Mouse (Mus musculus): ENCODE results near the gene Mical3. TPM values are rescaled to one million over a fixed set of nuclear protein-coding genes. Genes with fewer than 3 reads are reported as not detected.
"Not testable (repeated sequence)": the region's sequence is repeated elsewhere in the genome, so short reads cannot be mapped to it uniquely, and the experiment has no call there.

The Mical3 gene
- polyA plus RNA-seq, 1 experiment from 2014 or later: 51.7 TPM

DNA sequence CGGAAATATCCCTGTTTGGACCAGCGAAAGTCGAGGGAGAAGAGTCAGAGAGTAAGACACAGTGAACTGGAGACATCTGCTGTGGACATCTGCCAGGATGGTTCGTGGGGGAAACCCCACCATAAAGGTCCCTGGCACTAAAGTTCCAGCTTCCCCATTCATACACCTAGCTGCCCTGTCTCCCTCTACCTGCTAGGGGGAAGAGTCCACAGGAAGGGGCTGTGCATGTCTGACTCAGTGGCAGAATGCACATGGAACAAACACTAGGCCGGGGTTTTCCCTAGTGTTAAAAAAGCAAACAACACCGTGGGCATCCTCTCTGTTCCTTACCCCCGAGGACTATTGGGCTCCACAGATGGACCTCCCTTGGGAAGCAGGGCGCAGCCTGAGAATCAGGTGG is 217.0 kb downstream of the Mical3 start:
- H3K9ac ChIP-seq (replicated peaks; ENCODE audit: low read length): no peak overlapping the region
- no peaks in the 10 kb centered on the region for H3K27me3 ChIP-seq (ENCODE audit: control insufficient read depth, insufficient read depth, low read length)
- DNase-seq: no peak
- H3K4me3 ChIP-seq (replicated peaks; ENCODE audit: low read depth, low read length): no peak overlapping the region
- WGBS: 90% methylated on average over 8 of the region's 8 CpGs
- H3K27ac ChIP-seq (replicated peaks; ENCODE audit: low read depth, low read length): no peak overlapping the region
- H3K4me1 ChIP-seq (ENCODE audit: control insufficient read depth, insufficient read depth, low read length): peaks cover 4% of the 10 kb centered on the region
- H3K36me3 ChIP-seq (ENCODE audit: control insufficient read depth, insufficient read depth, low read length): no peaks in the 10 kb centered on the region
- no peak for ATAC-seq (ENCODE audit: low FRiP score, low TSS enrichment)
- no peak overlapping the region for H3K4me2 ChIP-seq (ENCODE audit: low read length)
- H3K9me3 ChIP-seq (ENCODE audit: control insufficient read depth, low read length): no peaks in the 10 kb centered on the region

DNA sequence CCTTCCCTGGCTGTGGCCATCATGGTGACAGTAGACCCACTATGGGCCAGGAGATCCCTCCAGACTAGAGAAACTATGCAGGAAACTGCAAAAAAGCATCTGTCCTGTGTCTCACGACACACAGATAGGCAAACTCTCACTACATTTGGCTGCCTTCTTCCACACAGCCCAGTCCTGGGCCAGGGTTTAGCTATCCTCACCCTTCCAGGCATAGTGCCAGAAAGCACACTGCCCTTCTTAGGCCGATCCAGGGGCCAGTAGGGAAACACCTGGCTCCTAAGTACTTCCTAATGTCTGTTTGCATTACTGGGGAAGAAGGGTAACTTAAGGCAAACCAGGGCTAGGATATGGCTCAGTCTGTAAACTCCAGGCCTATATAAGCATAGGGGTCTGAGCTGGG is 217.9 kb downstream of the Mical3 start:
- ATAC-seq (ENCODE audit: low FRiP score, low TSS enrichment) (no peak), DNase-seq (no peak)
- 83% methylated on average over 2 of the region's 2 CpGs for WGBS
- no peak overlapping the region for H3K4me2 ChIP-seq (ENCODE audit: low read length)
- peaks cover 4% of the 10 kb centered on the region for H3K4me1 ChIP-seq (ENCODE audit: control insufficient read depth, insufficient read depth, low read length)
- H3K9ac ChIP-seq (replicated peaks; ENCODE audit: low read length): no peak overlapping the region
- H3K27ac ChIP-seq (replicated peaks; ENCODE audit: low read depth, low read length): no peak overlapping the region
- no peak overlapping the region for H3K4me3 ChIP-seq (replicated peaks; ENCODE audit: low read depth, low read length)
- no peaks in the 10 kb centered on the region for H3K27me3 ChIP-seq (ENCODE audit: control insufficient read depth, insufficient read depth, low read length)
- H3K36me3 ChIP-seq (ENCODE audit: control insufficient read depth, insufficient read depth, low read length): no peaks in the 10 kb centered on the region
- no peaks in the 10 kb centered on the region for H3K9me3 ChIP-seq (ENCODE audit: control insufficient read depth, low read length)

DNA sequence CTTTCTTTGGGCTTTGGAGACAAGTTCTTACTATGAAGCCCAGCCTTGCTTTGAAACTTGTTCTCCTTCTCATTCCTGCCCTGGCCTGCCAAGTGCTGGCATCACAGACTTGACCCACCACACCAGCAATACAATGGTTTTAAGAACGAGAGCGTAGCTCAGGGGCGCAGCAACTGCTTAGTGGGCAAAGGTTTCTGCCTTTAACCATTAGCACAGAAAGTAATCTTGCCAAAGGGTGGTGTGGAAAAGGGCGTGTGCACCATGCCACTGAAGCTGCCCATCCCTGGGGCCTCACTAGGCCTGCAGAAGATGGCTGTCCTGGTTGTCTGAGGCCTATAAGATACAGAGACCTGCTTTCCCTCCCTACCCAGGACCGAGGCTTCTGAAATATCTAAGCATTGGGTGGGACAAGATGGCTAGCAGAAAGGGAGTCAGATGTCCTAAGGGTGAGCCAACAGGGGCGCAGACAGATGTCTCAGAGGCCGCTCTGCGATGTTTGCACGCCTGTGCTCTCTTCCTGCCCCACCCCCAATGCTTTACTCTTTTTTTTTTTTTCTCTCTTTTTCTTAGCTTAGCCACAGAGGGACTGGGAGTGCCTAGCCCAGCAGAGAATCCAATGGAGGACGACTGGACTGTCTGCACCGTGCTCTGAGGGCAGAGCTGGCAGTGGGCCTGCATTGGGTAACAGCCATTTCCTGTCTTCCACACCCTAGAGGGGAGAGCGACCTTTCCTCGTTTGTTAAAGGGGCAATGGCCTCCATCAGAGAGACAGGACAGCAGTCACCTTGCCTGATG is 219.4 kb downstream of the Mical3 start:
- H3K9me3 ChIP-seq (ENCODE audit: control insufficient read depth, low read length): no peaks in the 10 kb centered on the region
- H3K4me2 ChIP-seq (ENCODE audit: low read length): no peak overlapping the region
- ATAC-seq (ENCODE audit: low FRiP score, low TSS enrichment): no peak
- peaks cover 4% of the 10 kb centered on the region for H3K4me1 ChIP-seq (ENCODE audit: control insufficient read depth, insufficient read depth, low read length)
- H3K9ac ChIP-seq (replicated peaks; ENCODE audit: low read length): no peak overlapping the region
- no peaks in the 10 kb centered on the region for H3K36me3 ChIP-seq (ENCODE audit: control insufficient read depth, insufficient read depth, low read length)
- no peak for DNase-seq
- no peak overlapping the region for H3K4me3 ChIP-seq (replicated peaks; ENCODE audit: low read depth, low read length)
- H3K27me3 ChIP-seq (ENCODE audit: control insufficient read depth, insufficient read depth, low read length): no peaks in the 10 kb centered on the region
- WGBS: 82% methylated on average over 13 of the region's 13 CpGs
- H3K27ac ChIP-seq (replicated peaks; ENCODE audit: low read depth, low read length): no peak overlapping the region

DNA sequence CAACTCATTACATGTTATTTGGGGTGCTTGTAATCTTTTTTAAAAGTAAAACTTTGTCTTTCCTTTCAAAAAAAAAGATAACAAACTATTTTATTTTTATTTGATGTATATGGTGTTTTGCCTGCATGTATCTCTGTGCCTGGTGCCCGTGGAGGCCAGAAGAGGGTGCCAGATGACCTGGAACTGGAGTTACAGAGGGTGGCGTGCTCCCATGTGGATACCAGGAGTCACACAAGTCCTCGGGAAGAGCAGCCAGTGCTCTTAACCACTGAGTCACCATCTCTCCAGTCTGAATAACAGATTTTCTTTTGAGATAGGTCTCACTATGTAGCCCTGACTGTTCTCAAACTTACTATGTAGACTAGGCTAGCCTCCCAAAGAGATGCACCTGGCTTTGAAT is 221.3 kb downstream of the Mical3 start:
- ATAC-seq (ENCODE audit: low FRiP score, low TSS enrichment): no peak
- no peak for DNase-seq
- WGBS: 85% methylated on average over 3 of the region's 3 CpGs

DNA sequence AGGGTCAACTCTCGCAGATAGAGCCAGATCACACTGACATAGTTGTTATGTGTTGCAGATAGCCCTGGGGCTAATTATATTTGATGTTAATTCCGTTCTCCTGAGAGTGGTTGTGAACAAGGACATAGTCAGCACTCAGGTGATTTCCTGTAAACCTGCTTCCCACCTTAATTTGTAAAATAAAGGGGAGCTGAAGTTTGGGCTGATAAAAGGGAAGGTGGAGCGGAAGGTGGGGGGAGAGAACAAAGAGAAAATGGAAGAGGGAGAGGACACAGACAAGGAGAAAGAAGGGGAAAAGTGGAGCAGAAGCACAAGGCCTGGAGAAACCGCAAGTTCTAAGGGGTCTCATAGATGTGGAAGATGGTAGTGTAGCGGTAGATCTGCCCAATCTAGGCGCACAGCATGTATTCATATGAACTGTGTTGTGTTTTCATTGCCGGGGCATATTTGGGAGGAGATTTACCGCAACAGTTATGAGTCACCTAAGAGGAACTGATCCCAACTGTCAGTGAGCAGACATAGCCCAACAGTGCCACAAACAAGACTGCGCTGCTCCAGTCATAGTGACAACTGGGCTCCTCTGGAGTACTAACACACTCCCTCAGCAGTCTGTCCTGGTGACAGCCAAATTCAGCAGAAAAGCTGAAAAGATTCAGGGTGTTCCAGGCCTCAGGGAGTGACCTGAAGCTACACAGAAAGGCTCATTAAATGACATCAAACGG is 222.8 kb downstream of the Mical3 start:
- not testable (repeated sequence) for H3K4me3 ChIP-seq (replicated peaks; ENCODE audit: low read depth, low read length); H3K27me3 ChIP-seq (ENCODE audit: control insufficient read depth, insufficient read depth, low read length); H3K4me2 ChIP-seq (ENCODE audit: low read length); H3K9me3 ChIP-seq (ENCODE audit: control insufficient read depth, low read length); H3K27ac ChIP-seq (replicated peaks; ENCODE audit: low read depth, low read length); H3K4me1 ChIP-seq (ENCODE audit: control insufficient read depth, insufficient read depth, low read length); H3K9ac ChIP-seq (replicated peaks; ENCODE audit: low read length); ATAC-seq (ENCODE audit: low FRiP score, low TSS enrichment); DNase-seq; H3K36me3 ChIP-seq (ENCODE audit: control insufficient read depth, insufficient read depth, low read length)
- 89% methylated on average over 9 of the region's 10 CpGs for WGBS

More for the DNA sequence above, 221.3 kb downstream of the Mical3 start:
- no peak overlapping the region for H3K9ac ChIP-seq (replicated peaks; ENCODE audit: low read length)
- H3K4me1 ChIP-seq (ENCODE audit: control insufficient read depth, insufficient read depth, low read length): no peaks in the 10 kb centered on the region
- H3K4me3 ChIP-seq (replicated peaks; ENCODE audit: low read depth, low read length): no peak overlapping the region
- H3K36me3 ChIP-seq (ENCODE audit: control insufficient read depth, insufficient read depth, low read length): no peaks in the 10 kb centered on the region
- H3K4me2 ChIP-seq (ENCODE audit: low read length): no peak overlapping the region
- H3K27me3 ChIP-seq (ENCODE audit: control insufficient read depth, insufficient read depth, low read length): no peaks in the 10 kb centered on the region
- H3K9me3 ChIP-seq (ENCODE audit: control insufficient read depth, low read length): no peaks in the 10 kb centered on the region
- H3K27ac ChIP-seq (replicated peaks; ENCODE audit: low read depth, low read length): no peak overlapping the region

DNA sequence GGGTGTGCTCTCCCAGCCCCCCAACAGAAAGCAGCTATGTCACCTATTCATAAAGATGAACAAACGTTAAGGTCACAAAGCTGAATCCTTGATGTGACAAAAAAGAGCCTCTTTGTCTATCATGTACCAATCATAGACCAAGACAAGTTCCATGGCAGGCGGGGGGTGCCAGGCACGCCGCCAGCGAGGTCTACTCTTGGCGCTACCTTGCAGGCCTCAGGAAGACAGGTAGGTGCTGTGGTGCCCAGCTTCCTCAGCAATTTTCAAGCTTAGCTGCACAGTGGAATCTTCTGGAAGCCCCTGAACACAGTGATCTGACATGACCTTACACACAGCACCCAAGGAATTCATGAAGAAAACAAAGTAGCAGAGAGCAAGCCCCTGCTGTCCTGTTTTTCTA is 224.3 kb downstream of the Mical3 start:
- Histone ChIP-seq H3K9me3 (ENCODE audit: control insufficient read depth, low read length) (no peaks in the 10 kb centered on the region), H3K4me1 (ENCODE audit: control insufficient read depth, insufficient read depth, low read length) (no peaks in the 10 kb centered on the region), H3K36me3 (ENCODE audit: control insufficient read depth, insufficient read depth, low read length) (no peaks in the 10 kb centered on the region), H3K27me3 (ENCODE audit: control insufficient read depth, insufficient read depth, low read length) (no peaks in the 10 kb centered on the region), H3K4me3 (replicated peaks; ENCODE audit: low read depth, low read length) (no peak overlapping the region), H3K4me2 (ENCODE audit: low read length) (no peak overlapping the region), H3K27ac (replicated peaks; ENCODE audit: low read depth, low read length) (no peak overlapping the region), H3K9ac (replicated peaks; ENCODE audit: low read length) (no peak overlapping the region)
- 94% methylated on average over 6 of the region's 6 CpGs for WGBS
- ATAC-seq (ENCODE audit: low FRiP score, low TSS enrichment) (no peak), DNase-seq (no peak)

DNA sequence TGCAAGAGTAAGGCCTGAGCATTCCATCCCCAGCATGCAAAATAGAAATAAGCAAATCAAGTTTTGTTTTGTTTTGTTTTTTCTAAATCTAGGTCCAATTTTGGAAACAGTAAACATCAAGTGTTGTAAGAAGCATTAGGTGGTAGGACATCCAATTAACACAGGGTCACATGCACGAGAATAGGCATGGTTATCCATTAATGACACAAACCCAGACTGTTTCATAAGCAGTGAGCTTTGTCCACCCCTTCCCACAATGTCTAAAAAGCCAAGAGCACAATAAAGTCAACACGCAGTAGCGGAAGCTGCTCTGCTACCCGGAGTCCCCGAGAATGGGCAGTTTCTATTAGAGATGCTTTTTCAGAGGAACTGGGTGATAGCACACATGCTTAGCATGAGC is 225.7 kb downstream of the Mical3 start:
- Histone ChIP-seq H3K9me3 (ENCODE audit: control insufficient read depth, low read length) (no peaks in the 10 kb centered on the region), H3K4me3 (replicated peaks; ENCODE audit: low read depth, low read length) (no peak overlapping the region), H3K36me3 (ENCODE audit: control insufficient read depth, insufficient read depth, low read length) (no peaks in the 10 kb centered on the region), H3K9ac (replicated peaks; ENCODE audit: low read length) (no peak overlapping the region), H3K4me2 (ENCODE audit: low read length) (no peak overlapping the region), H3K27ac (replicated peaks; ENCODE audit: low read depth, low read length) (no peak overlapping the region), H3K4me1 (ENCODE audit: control insufficient read depth, insufficient read depth, low read length) (no peaks in the 10 kb centered on the region), H3K27me3 (ENCODE audit: control insufficient read depth, insufficient read depth, low read length) (no peaks in the 10 kb centered on the region)
- DNase-seq (no peak), ATAC-seq (ENCODE audit: low FRiP score, low TSS enrichment) (no peak)
- WGBS: 81% methylated on average over 5 of the region's 5 CpGs

DNA sequence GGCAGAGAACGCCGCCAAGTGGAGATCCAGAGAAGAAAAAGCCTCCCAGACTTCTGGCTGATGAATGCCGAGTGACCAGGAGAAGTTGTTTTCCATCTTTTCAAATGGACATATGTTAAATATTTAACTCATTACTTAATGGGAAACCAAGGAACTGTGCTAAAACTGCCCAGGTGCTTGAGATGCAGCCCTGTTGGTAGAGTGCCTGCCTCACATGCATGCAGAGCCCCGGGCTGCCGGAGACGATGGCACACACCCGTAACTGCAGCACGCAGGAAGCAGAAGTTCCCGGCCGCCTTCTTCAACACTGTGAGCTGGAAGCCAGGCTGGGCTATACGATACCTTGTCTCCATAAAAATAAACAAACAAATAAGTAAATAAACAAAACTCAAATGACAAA is 226.8 kb downstream of the Mical3 start:
- WGBS: 92% methylated on average over 11 of the region's 11 CpGs
- ATAC-seq (ENCODE audit: low FRiP score, low TSS enrichment) (no peak), DNase-seq (no peak)
- Histone ChIP-seq H3K4me1 (ENCODE audit: control insufficient read depth, insufficient read depth, low read length) (no peaks in the 10 kb centered on the region), H3K27me3 (ENCODE audit: control insufficient read depth, insufficient read depth, low read length) (no peaks in the 10 kb centered on the region), H3K36me3 (ENCODE audit: control insufficient read depth, insufficient read depth, low read length) (no peaks in the 10 kb centered on the region), H3K4me3 (replicated peaks; ENCODE audit: low read depth, low read length) (no peak overlapping the region), H3K9ac (replicated peaks; ENCODE audit: low read length) (no peak overlapping the region), H3K9me3 (ENCODE audit: control insufficient read depth, low read length) (no peaks in the 10 kb centered on the region), H3K27ac (replicated peaks; ENCODE audit: low read depth, low read length) (no peak overlapping the region), H3K4me2 (ENCODE audit: low read length) (no peak overlapping the region)

DNA sequence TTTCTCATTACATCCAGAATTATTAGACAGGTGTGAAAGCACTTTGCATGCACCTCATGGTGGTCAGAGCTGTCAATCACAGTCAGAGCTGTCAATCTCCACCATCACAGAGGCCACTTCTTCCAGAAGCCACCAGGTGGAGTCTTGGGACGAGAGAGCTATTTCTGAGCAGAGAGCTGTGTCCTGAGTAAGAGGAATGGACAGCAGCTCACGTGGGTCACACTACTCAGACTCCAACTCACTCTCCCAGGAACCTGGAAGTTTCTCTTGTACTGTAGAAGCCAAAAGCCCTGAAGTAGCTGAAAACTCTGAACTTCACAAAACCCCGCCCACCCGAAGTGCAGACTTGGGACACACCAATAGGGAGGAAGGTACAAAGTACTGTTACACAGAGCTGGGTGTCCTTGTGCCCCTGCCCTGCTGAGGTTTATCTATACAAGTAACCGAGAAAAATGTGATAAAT is 227.3 kb downstream of the Mical3 start:
- ATAC-seq (ENCODE audit: low FRiP score, low TSS enrichment): no peak
- Histone ChIP-seq H3K9me3 (ENCODE audit: control insufficient read depth, low read length) (no peaks in the 10 kb centered on the region), H3K4me3 (replicated peaks; ENCODE audit: low read depth, low read length) (no peak overlapping the region), H3K36me3 (ENCODE audit: control insufficient read depth, insufficient read depth, low read length) (no peaks in the 10 kb centered on the region), H3K4me2 (ENCODE audit: low read length) (no peak overlapping the region), H3K4me1 (ENCODE audit: control insufficient read depth, insufficient read depth, low read length) (no peaks in the 10 kb centered on the region), H3K27ac (replicated peaks; ENCODE audit: low read depth, low read length) (no peak overlapping the region), H3K27me3 (ENCODE audit: control insufficient read depth, insufficient read depth, low read length) (no peaks in the 10 kb centered on the region), H3K9ac (replicated peaks; ENCODE audit: low read length) (no peak overlapping the region)
- 63% methylated on average over 5 of the region's 5 CpGs for WGBS
- peak; percentile 51 for DNase-seq

Data from midbrain, embryonic 14.5 days (tissue).